Mouse (Mus musculus): ENCODE measurements around the gene Ros1.

The Ros1 gene

DNA sequence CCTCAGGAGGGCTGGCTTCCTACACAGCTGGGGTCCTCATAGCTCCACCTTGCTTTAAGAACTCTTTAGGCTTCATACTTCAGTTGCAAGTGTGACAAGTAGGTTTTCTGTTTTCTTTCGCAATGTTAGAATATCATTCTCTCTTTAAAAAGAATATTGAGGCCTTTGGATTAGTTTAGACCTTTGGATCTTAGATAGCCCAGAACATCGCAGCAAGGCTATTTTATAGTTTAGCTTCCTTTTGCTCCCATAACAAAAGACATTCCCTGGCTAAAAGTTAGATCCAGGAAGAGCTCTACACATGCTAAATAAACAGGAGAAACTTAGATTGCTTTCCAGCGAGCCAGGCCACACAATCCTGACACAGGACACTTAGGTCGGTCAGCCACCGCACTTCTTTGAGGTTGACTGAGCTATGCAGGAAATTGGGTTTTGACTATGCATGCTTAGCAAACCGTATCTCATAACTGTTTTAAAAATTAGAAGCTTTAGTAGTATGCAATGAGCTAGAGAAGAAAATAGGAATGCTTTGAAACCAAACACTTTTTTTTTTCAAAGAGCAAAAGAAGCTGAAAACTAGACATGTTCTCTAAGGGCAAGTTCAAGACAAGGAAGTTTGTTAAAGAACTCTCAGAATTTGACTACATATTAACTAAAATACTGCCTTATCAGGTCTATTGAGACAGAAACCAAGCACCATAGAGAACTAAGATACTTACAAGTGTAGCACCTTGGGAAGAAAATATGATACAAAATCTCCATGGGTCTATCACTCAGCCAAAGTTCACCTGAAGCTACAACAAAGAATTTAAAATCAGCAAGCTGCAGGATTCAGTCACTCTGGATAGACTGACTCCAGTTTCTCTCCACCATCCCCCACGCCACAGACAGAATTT is at the start of gene Ros1:
Ros1 (minus strand) TSS at position 288 of the 896 bp plus-strand sequence.
- DNase-seq: no peak

- DNase-seq: no peak
Observed at GRCm38 (mm10) chr10:52242680-52243323, 47.8 kb upstream of the Ros1 start.

GRCm38 (mm10) chr10:52242015-52242414 is 47.0 kb upstream of the Ros1 start:
- no peak for DNase-seq

GRCm38 (mm10) chr10:52235461-52235860 is 40.4 kb upstream of the Ros1 start:
- DNase-seq: no peak

- DNase-seq: no peak
Observed at GRCm38 (mm10) chr10:52234654-52234981, 39.6 kb upstream of the Ros1 start.

GRCm38 (mm10) chr10:52233969-52234653 is 39.1 kb upstream of the Ros1 start:
- peak; percentile 76 for DNase-seq

GRCm38 (mm10) chr10:52233301-52233968 is 38.4 kb upstream of the Ros1 start, which contains the start of gene Dcbld1:
Gene Dcbld1 (plus strand): TSS chr10:52233619.
- peak; percentile 86 for DNase-seq

DNA sequence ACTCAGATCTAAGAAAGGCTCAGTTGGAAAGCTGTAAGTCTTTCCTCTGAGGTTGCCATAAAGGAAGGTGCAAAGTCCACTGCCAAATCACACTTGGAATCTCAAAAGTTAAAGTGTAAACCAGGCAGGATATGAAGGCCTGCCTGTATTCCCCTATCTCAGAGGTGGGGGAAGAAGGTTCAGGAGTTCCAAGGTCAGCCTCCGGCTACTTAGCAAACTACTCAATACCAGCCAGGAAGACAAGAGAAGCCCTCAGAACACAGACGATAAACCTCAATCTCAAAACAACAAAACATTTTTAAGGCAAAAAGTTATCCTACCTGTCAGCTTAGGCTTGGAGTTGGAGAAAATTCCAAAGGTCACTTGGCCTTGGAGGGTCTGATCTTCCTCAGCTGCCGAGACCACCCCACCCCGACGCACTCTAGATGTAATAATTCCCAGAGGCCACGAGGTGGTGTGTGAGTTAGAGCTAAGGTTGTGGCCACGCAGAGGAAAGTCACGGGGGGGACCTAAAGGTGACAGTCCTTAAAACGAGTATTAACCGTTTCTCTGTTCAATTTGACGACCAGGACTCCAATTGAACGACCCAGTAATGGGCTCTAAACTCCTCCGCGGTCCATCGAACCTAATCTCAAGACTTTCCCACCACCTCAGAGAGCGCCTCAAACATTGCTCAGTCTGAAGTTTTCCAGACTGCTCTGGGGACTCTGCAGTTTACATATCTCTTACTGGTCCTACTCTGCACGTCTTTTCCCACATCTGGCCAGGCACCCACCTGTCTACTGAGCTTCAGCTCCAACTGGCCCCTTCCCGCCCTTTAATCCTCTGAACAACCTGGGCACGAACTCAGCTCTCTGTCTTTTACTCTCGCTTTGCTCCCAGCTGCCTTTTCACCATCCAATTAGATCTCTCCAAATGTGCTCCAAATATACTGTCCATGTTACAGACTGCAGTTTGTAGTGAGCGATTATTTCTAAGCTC is 37.4 kb upstream of the Ros1 start:
- peak; percentile 74 for DNase-seq

GRCm38 (mm10) chr10:52219600-52219999 is 24.6 kb upstream of the Ros1 start:
- no peak for DNase-seq

DNA sequence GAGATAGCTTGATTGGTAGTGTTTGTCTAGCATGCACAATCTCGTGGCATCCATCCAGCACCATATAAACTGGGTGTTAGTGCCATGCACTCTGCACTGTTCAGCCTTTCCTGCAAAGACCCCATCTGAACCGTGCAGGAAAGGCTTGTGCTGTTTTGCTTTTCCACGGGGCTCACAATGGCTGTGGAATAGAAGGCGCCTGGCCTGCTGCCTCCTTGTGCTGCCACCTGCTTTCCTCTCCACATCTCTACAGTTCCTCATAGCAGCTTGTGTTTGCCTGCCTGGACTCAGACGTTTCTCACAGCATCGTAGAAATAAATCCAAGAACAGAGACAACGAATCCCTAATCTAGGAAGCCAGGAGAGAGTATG is 22.5 kb upstream of the Ros1 start:
- DNase-seq: no peak

- peak; percentile 83 for DNase-seq
Observed at GRCm38 (mm10) chr10:52216797-52217563, 21.9 kb upstream of the Ros1 start.

DNA sequence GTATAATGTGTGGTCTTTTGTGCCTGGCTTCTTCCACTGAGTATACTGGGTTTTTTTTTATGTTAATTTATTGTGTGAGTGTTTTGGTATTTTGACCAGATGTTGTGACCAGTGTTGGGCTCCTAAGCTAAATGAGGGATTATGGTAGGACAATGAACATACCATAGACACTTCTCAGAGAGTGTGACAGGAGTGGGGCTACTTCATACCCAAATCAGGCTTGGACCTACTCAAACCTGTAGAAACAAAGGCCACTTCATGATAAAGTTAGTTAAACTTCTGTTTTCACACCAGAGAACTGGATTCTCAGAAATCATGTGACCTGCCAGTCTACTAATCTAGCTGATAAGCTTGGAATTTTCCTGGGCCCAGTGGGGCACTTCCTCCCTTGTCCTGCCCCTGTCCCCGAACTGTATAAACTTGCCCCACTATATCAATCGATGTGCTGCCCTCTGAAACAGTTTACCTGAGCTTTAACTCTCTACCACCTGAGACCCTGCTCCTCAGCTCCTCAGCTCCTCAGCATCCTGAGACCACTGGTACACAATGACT is 20.3 kb upstream of the Ros1 start:
- DNase-seq: no peak

DNA sequence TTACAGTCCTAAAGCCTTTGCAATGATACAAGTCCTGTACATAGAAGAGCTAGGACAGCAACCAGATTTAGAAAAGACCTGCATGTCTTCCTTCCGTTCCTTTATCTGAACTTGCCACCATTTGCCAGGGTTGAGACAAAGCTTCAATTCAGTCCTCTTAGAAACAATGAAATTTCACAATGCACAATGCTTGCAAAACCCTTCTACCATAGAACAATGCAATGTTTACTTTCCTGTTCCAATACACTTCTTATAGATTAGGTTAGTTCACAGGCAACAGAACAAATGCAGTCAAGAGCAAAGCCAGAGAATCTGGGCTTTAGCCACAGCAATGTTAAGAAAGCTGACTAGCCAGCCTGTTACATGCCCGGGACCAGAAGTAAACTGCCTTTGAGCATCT is 9.0 kb upstream of the Ros1 start:
- no peak for DNase-seq

- DNase-seq: no peak
Observed at GRCm38 (mm10) chr10:52185900-52186299, 9.1 kb downstream of the Ros1 start.

GRCm38 (mm10) chr10:52182878-52183277 is 12.2 kb downstream of the Ros1 start:
- no peak for DNase-seq

- DNase-seq: no peak
Observed at GRCm38 (mm10) chr10:52174376-52174775, 20.7 kb downstream of the Ros1 start.

- no peak for DNase-seq
Observed at GRCm38 (mm10) chr10:52170489-52170888, 24.6 kb downstream of the Ros1 start.

DNA sequence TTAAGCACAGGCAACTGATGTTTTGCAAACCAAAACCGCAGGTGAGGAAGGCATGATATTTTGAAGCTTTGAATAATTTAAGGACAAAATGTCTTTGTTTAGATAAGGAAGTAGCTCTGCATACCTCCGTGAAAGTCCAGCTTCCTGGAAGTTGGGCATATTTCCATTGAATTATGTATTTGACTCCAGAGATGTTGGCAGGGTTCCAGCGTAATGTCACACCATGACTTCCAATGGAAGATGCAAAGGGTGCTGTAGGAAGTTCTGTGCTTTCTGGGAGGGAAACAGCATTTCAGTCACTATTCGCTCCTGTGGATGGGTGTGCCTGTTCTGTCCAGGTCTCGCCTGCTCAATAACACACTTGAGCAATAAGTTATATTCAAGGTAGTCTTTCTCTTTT is 25.2 kb downstream of the Ros1 start:
- no peak for DNase-seq

DNA sequence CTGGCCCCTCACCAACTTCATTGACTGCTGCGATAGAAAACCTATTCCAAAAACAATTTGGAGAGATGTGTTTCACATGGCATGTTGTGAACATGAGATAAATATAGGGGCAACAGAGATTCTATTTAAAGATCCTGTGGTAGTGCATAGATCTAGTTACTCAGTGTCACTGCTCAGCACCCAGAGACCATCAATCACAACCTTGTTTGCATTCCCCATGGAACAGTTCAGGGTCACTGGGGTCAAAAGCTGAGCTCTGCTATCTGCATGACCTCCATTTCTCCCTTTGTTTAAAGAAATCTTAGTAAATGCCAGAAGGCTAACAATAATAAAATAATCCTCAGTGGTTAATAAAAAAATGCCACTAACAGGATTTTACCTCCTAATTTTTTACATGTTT is 29.7 kb downstream of the Ros1 start:
- no peak for DNase-seq

- no peak for DNase-seq
Observed at GRCm38 (mm10) chr10:52160604-52161003, 34.4 kb downstream of the Ros1 start.

DNA sequence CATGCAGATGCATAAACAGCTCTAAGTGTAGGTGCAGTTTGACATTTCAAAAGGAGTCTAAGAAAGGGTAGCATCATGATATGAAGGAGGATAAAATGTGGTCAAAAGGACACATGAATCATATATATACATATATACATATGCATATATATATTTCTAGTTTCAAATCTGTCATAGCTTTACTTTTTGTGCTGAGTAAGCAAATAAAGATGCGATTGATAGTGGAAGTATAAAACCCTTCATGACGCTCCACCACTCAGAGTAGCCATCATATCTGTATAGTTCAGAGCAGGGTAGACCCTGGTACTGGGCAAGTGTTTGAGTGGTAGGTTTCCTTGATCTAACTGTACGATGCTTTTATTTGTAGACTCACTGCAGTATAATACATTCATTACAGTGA is 35.3 kb downstream of the Ros1 start:
- no peak for DNase-seq

All from kidney, adult 18-20 months (tissue).